Comparison of ENCODE assay signal across 13 mouse cellular contexts in genomic region chr4:32167151-32167550, GRCm38 (mm10).
"Had no signal": no experiment of that assay in that cellular context is flagged by ENCODE, and none has a peak within 500 bp of the region (broad histone marks: within the 10 kb centered on the region; RNA-seq: fewer than 3 reads in every experiment).

No protein-coding gene starts in this region.

- H3K36me3 ChIP-seq: intestine, embryonic 15.5 days; limb, embryonic 15.5 days; liver, embryonic 13.5 days; midbrain, embryonic 13.5 days; neural tube, embryonic 15.5 days; stomach, embryonic 15.5 days had no signal

- ATAC-seq: intestine, embryonic 15.5 days; midbrain, embryonic 13.5 days had no signal

- H3K27me3 ChIP-seq: intestine, embryonic 15.5 days; liver, embryonic 13.5 days; neural tube, embryonic 15.5 days; stomach, embryonic 15.5 days had no signal

- H3K9me3 ChIP-seq: intestine, embryonic 15.5 days; limb, embryonic 15.5 days; liver, embryonic 13.5 days; neural tube, embryonic 15.5 days; stomach, embryonic 15.5 days had no signal

- H3K9ac ChIP-seq: intestine, embryonic 15.5 days; limb, embryonic 15.5 days; liver, embryonic 13.5 days; midbrain, embryonic 13.5 days; neural tube, embryonic 15.5 days; stomach, embryonic 15.5 days had no signal

- DNase-seq: kidney, adult 18-20 months; kidney, postnatal 25 days; liver, embryonic 13.5 days; lung, adult 18-20 months; right cerebral cortex, postnatal 25 days; thymus, adult 2 months; thymus, postnatal 36 days had no signal

- H3K27ac ChIP-seq: intestine, embryonic 15.5 days; left cerebral cortex, adult 2 months; limb, embryonic 15.5 days; liver, embryonic 13.5 days; midbrain, embryonic 13.5 days; neural tube, embryonic 15.5 days; stomach, embryonic 15.5 days had no signal

- H3K4me2 ChIP-seq: intestine, embryonic 15.5 days; limb, embryonic 15.5 days; liver, embryonic 13.5 days; midbrain, embryonic 13.5 days; neural tube, embryonic 15.5 days; stomach, embryonic 15.5 days had no signal

- H3K4me1 ChIP-seq: intestine, embryonic 15.5 days had no signal

- H3K4me3 ChIP-seq: intestine, embryonic 15.5 days; left cerebral cortex, adult 2 months; limb, embryonic 15.5 days; liver, embryonic 13.5 days; midbrain, embryonic 13.5 days; neural tube, embryonic 15.5 days; stomach, embryonic 15.5 days had no signal
